Mouse (Mus musculus) liver, embryonic 15.5 days (tissue): Measurements from ENCODE around the gene Fgf2. TPM values are rescaled to one million over a fixed set of nuclear protein-coding genes. Genes with fewer than 3 reads are reported as not detected.
A peak's percentile ranks its signal among the peaks of the same experiment; 100 is the strongest.

Source experiments
- ATAC-seq: fragments of 200-750 bp; cut with Nextera tagmentation; 2 replicates; pipeline ENCODE4 v1.8.0; 2017; ENCODE audit warnings: moderate number of reproducible peaks, mild to moderate bottlenecking, moderate library complexity; ENCODE audit not compliant: insufficient read depth
- H3K27ac ChIP-seq: fragments of 300-500 bp; sonication (generic); replicated peaks from 2 replicates; pipeline ENCODE4 v1.5.1; 2015; ENCODE audit warnings: mild to moderate bottlenecking, inconsistent platforms
- H3K27me3 ChIP-seq: fragments of 300-500 bp; sonication (generic); 2 replicates; pipeline ENCODE4 v1.6.1; 2015; ENCODE audit warnings: mild to moderate bottlenecking, inconsistent platforms
- H3K36me3 ChIP-seq: fragments of 300-500 bp; sonication (generic); replicated peaks from 2 replicates; pipeline ENCODE4 v1.6.1; 2015; ENCODE audit warnings: moderate library complexity, mild to moderate bottlenecking, inconsistent platforms
- H3K4me1 ChIP-seq: fragments of 300-500 bp; sonication (generic); replicated peaks from 2 replicates; pipeline ENCODE4 v1.6.1; 2015; ENCODE audit warnings: inconsistent platforms
- H3K4me2 ChIP-seq: fragments of 300-500 bp; sonication (generic); 2 replicates; pipeline ENCODE4 v1.6.1; 2015; ENCODE audit warnings: moderate library complexity, mild to moderate bottlenecking, inconsistent platforms
- H3K4me3 ChIP-seq: fragments of 300-500 bp; sonication (generic); replicated peaks from 2 replicates; pipeline ENCODE4 v1.5.1; 2015; ENCODE audit warnings: mild to moderate bottlenecking, inconsistent platforms
- H3K9ac ChIP-seq: fragments of 300-500 bp; sonication (generic); 2 replicates; pipeline ENCODE4 v1.6.1; 2015; ENCODE audit warnings: moderate library complexity, mild to moderate bottlenecking, inconsistent platforms
- H3K9me3 ChIP-seq: fragments of 300-500 bp; sonication (generic); replicated peaks from 2 replicates; pipeline ENCODE4 v1.6.1; 2016; ENCODE audit warnings: inconsistent platforms
- WGBS: fragments of 180-500 bp; shearing (Covaris S2); methylation state at CpG from one replicate; pipeline ENCODE4 v1.1.7; 2015; ENCODE audit warnings: mixed read lengths; ENCODE audit not compliant: insufficient replicate concordance; 5-methylcytosine and 5-hydroxymethylcytosine counted together
- polyA plus RNA-seq: library from polyadenylated mRNA; unstranded; fragments of >200 nt; fragmentation: Nextera tagmentation; extraction: Ambion mirVana; gene quantifications from 2 replicates; pipeline ENCODE4 v1.2.1, GENCODE M21; 2015

Fgf2 gene
- polyA plus RNA-seq, 1 experiment from 2014 or later, result 0.14 TPM

- H3K9ac ChIP-seq, result no peak overlapping the region
- 67% methylated on average over 6 of the region's 6 CpGs for WGBS
- no peaks in the 10 kb centered on the region for H3K36me3 ChIP-seq
- no peaks in the 10 kb centered on the region for H3K4me1 ChIP-seq
- ATAC-seq, result no peak
- H3K27me3 ChIP-seq, result no peaks in the 10 kb centered on the region
- no peak overlapping the region for H3K27ac ChIP-seq
- no peak overlapping the region for H3K4me3 ChIP-seq
- H3K9me3 ChIP-seq, result no peaks in the 10 kb centered on the region
- no peak overlapping the region for H3K4me2 ChIP-seq
Observed at GRCm38 (mm10) chr3:37383096-37383765, 35.1 kb downstream of the Fgf2 start.

DNA sequence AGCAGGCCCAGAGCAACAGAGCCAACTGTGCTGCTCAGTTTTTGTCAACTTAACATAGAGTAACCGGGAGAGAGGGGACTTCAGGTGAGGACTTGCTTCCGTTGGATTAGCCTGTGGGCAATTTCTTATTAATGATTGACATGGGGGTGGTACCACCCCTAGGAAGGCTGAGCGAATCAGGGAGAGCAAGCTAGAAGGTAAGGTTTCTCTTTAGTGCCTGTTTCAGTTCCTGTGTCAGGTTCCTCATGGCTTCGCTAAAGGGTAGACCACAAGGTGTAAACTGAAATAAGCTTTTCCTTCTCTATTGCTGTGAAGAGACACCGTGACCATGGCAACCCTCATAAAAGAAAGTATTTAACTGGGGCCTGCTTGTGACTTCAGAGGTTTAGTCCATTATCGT, 39.2 kb downstream of the Fgf2 start:
- ATAC-seq, result no peak
- 66% methylated on average over 6 of the region's 6 CpGs for WGBS

DNA sequence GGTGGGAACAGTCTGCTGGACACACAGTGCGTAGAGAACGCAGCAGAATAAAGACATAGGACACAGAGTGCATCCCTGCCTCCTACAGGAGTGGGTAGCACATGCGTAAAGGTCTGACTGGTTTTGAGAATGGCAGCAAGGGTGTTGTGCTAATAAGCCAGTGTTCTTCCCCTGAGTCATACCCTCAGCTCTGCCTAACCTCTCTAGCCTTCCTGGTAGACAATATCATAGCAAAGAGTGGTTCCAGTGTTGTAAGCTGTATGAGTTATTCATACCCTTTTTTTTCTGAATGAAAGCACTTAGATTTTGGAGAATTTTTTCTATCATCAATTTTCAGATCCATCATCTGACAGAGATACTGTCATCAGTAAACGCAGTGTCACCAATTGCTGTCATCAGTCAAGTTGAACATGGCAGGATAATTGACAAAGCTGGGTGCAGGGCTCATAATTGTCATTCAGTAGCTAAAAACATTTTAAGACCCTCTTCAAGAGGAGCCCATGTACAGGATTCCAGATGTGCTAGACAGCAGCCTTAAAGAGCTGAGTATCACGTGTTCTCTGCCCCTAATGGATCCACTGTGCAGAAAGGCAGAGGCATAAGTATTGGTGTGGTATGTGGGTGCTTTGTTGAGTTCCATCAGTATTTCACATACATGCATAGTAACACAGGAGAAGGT, 48.9 kb downstream of the Fgf2 start:
- H3K4me2 ChIP-seq, result no peak overlapping the region
- 66% methylated on average over 5 of the region's 5 CpGs for WGBS
- ATAC-seq, result no peak
- H3K4me3 ChIP-seq, result no peak overlapping the region
- H3K9ac ChIP-seq, result no peak overlapping the region
- H3K27ac ChIP-seq, result no peak overlapping the region
- H3K27me3 ChIP-seq, result no peaks in the 10 kb centered on the region
- H3K4me1 ChIP-seq, result no peaks in the 10 kb centered on the region
- H3K36me3 ChIP-seq, result no peaks in the 10 kb centered on the region
- no peaks in the 10 kb centered on the region for H3K9me3 ChIP-seq

More for the DNA sequence above, 39.2 kb downstream of the Fgf2 start:
- H3K9ac ChIP-seq, result no peak overlapping the region
- H3K9me3 ChIP-seq, result no peaks in the 10 kb centered on the region
- H3K4me3 ChIP-seq, result no peak overlapping the region
- H3K27ac ChIP-seq, result no peak overlapping the region
- H3K4me2 ChIP-seq, result no peak overlapping the region
- H3K4me1 ChIP-seq, result no peaks in the 10 kb centered on the region
- H3K27me3 ChIP-seq, result no peaks in the 10 kb centered on the region
- H3K36me3 ChIP-seq, result no peaks in the 10 kb centered on the region

DNA sequence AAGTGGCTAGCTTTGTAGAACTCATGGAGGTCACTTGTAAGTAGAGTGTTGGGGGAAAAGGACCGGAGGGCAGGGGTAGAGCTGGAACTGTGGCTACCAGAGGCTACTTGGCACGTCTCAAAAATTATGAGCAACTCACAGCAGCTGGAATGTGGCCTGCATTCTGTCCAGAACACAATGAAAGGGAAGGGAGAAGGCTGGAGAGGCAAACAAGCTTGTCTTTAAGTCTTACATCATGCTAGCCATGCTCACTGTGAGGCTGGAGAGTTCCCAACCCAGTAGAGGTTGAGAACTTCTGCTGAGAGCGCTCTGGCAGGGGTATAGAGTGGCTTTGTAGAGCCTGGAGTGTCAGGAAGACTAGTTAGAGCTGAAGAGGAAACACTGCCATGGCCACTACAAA, 49.5 kb downstream of the Fgf2 start:
- no peak overlapping the region for H3K4me2 ChIP-seq
- ATAC-seq, result no peak
- no peaks in the 10 kb centered on the region for H3K27me3 ChIP-seq
- no peak overlapping the region for H3K9ac ChIP-seq
- no peaks in the 10 kb centered on the region for H3K36me3 ChIP-seq
- WGBS, result 63% methylated on average over 3 of the region's 3 CpGs
- no peaks in the 10 kb centered on the region for H3K4me1 ChIP-seq
- H3K4me3 ChIP-seq, result no peak overlapping the region
- no peak overlapping the region for H3K27ac ChIP-seq
- H3K9me3 ChIP-seq, result no peaks in the 10 kb centered on the region

GRCm38 (mm10) chr3:37398661-37399395, 50.7 kb downstream of the Fgf2 start:
- Histone ChIP-seq H3K27ac (no peak overlapping the region), H3K9ac (no peak overlapping the region), H3K4me2 (no peak overlapping the region), H3K9me3 (no peaks in the 10 kb centered on the region), H3K4me3 (no peak overlapping the region), H3K27me3 (no peaks in the 10 kb centered on the region), H3K4me1 (no peaks in the 10 kb centered on the region), H3K36me3 (no peaks in the 10 kb centered on the region)
- WGBS, result 62% methylated on average over 7 of the region's 7 CpGs
- ATAC-seq, result no peak

GRCm38 (mm10) chr3:37401729-37402610, 53.8 kb downstream of the Fgf2 start:
- H3K9ac ChIP-seq, result no peak overlapping the region
- H3K27me3 ChIP-seq, result no peaks in the 10 kb centered on the region
- no peak overlapping the region for H3K27ac ChIP-seq
- no peaks in the 10 kb centered on the region for H3K36me3 ChIP-seq
- no peak overlapping the region for H3K4me3 ChIP-seq
- ATAC-seq, result no peak
- H3K4me1 ChIP-seq, result no peaks in the 10 kb centered on the region
- WGBS, result 70% methylated on average over 11 of the region's 11 CpGs
- H3K9me3 ChIP-seq, result no peaks in the 10 kb centered on the region
- no peak overlapping the region for H3K4me2 ChIP-seq

DNA sequence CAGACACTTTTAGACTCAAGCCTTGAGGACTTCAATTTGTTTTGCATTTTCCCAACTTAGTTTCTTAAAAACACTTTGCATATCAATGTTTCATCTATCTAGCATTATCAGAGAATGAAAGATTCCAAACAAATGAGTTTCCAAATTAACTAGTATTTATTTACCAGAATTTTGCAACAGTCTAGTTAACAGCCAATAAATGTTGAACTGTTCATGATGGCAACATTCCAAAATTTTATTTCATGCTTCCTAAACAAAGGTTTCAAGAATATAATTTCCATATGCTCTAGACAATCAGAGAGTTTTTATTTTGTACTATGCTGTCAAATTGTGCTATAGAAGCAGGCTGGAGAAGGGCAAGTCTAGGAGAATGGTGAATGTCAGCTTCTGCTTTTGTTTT, 59.5 kb downstream of the Fgf2 start:
- no peak overlapping the region for H3K4me2 ChIP-seq
- no peak overlapping the region for H3K4me3 ChIP-seq
- no peaks in the 10 kb centered on the region for H3K9me3 ChIP-seq
- no peaks in the 10 kb centered on the region for H3K27me3 ChIP-seq
- H3K36me3 ChIP-seq, result no peaks in the 10 kb centered on the region
- no peak overlapping the region for H3K27ac ChIP-seq
- no peak overlapping the region for H3K9ac ChIP-seq
- no peaks in the 10 kb centered on the region for H3K4me1 ChIP-seq
- ATAC-seq, result no peak

DNA sequence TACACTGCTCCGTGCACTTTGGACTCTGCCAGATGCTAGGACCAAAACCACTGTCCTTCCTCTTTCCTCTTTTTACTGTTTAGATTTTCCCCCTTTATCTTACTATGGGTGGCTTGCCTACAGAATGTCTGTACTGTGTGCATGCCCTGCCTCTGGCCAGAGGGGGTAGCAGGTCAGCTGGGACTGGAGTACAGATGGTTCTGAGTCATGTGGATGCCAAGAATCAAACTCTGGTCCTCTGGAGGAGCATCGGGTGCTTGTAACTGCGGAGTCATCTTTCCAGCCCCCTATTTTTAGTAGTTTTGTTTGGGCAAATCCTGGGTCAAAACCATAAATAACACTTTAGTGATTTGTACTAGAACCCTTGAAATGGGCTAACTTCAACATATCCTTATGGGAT, 65.3 kb downstream of the Fgf2 start:
- Histone ChIP-seq H3K27me3 (no peaks in the 10 kb centered on the region), H3K9me3 (no peaks in the 10 kb centered on the region), H3K4me2 (no peak overlapping the region), H3K4me3 (no peak overlapping the region), H3K9ac (no peak overlapping the region), H3K36me3 (no peaks in the 10 kb centered on the region), H3K27ac (no peak overlapping the region), H3K4me1 (peaks cover 8% of the 10 kb centered on the region)
- 72% methylated on average over 3 of the region's 3 CpGs for WGBS
- no peak for ATAC-seq

DNA sequence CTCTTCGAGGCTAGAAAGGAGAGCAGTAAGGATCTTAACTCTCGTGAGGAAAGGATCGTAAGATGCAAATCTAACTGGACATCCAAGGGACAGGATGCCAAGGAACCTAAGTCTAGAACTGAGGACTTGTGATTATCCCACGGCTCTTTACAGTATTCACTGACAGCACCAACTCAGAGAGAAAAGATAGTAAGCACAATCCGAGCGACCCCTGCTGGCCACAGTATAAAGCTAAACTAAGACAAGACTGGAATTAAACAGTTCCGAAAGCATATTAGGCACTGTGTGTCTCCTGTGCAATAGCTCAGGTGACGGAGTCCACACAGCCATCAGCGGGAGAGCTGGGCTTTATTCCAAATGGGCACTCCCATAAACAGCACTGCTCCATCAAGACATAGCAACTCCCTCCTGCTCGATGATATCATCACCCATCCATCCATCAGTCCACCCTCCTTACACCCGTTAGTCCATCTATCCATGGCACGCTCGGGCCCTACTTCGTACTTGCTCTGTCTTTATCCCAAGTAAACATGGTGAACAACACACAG, 66.3 kb downstream of the Fgf2 start:
- Histone ChIP-seq H3K27ac (no peak overlapping the region), H3K9me3 (no peaks in the 10 kb centered on the region), H3K36me3 (no peaks in the 10 kb centered on the region), H3K4me1 (peaks cover 16% of the 10 kb centered on the region), H3K4me3 (no peak overlapping the region), H3K9ac (no peak overlapping the region), H3K4me2 (no peak overlapping the region), H3K27me3 (no peaks in the 10 kb centered on the region)
- 44% methylated on average over 14 of the region's 14 CpGs for WGBS
- no peak for ATAC-seq

DNA sequence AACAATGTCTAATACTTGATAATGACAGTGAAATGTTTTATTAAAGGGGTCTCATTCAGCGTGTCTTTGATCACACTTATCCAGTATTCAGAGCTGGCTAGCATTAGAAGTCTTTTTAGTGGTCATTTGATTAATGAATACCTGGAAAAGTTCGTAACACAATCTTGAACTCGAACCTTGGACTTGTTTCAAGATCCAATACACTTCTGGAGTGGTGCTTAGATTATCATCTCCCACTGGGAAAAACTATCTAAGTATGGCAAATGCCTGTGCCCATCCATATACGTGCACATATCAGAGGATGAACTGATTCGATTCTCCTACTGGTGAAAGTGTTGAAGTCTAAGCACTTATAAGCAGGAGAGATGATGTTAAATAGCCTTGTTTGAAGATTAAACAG, 70.2 kb downstream of the Fgf2 start:
- no peaks in the 10 kb centered on the region for H3K27me3 ChIP-seq
- H3K36me3 ChIP-seq, result no peaks in the 10 kb centered on the region
- WGBS, result 66% methylated on average over 5 of the region's 5 CpGs
- peak overlapping the region; percentile 96 for H3K4me2 ChIP-seq
- peak overlapping the region; percentile 91 for H3K27ac ChIP-seq
- H3K9ac ChIP-seq, result peak overlapping the region; percentile 73; the same call in 1 of the 2 replicates
- no peak for ATAC-seq
- peak overlapping the region; percentile 83 for H3K4me3 ChIP-seq
- H3K9me3 ChIP-seq, result no peaks in the 10 kb centered on the region
- H3K4me1 ChIP-seq, result peaks cover 30% of the 10 kb centered on the region
